Comparison of ENCODE assay signal across 8 mouse cellular contexts in genomic region chr4:154904185-154905071, GRCm38 (mm10). TPM values are rescaled to one million over a fixed set of nuclear protein-coding genes. Genes with fewer than 3 reads are reported as not detected.
DNase-seq lines count a peak whose midpoint lies in the region; ATAC-seq and TF ChIP-seq lines count a peak whose summit lies in the region.

No protein-coding gene starts in this region.

- ATAC-seq in intestine, postnatal 0 days, result peak; percentile 89

- no peaks in the 10 kb centered on the region for H3K27me3 ChIP-seq in intestine, postnatal 0 days (replicated peaks; ENCODE audit: control insufficient read depth, insufficient read depth, low read length)

- no peak for TF ChIP-seq CTCF in intestine, postnatal 0 days (IDR thresholded peaks at IDR 0.05; ENCODE audit: low read depth)

- DNase-seq in urinary bladder, adult 18-20 months (ENCODE audit: low spot score in 2 of 2), result peak; percentile 63 to 77
- no peak for DNase-seq in urinary bladder, postnatal 10 days (ENCODE audit: low spot score)
- peak; percentile 87 for DNase-seq in embryo, embryonic 9.5 days (ENCODE audit: extremely low spot score)
- DNase-seq in heart, adult 11 months, result peak; percentile 98
- DNase-seq in left cerebral cortex, postnatal 36 days (ENCODE audit: low spot score in 2 of 2), result peak; percentile 81
- peak; percentile 87 for DNase-seq in mesoderm, embryonic 11.5 days (ENCODE audit: low read depth, low spot score)
- DNase-seq in spleen, adult 12 weeks (ENCODE audit: low spot score), result peak; percentile 80

- peak overlapping the region; percentile 68 for H3K4me2 ChIP-seq in intestine, postnatal 0 days (replicated peaks; ENCODE audit: low read depth)

- H3K4me1 ChIP-seq in intestine, postnatal 0 days (replicated peaks; ENCODE audit: control insufficient read depth, insufficient read depth, low read length), result 0 out of 2 replicates have a peak, but pooled peaks cover 5% of the 10 kb centered on the region

- H3K9me3 ChIP-seq in intestine, postnatal 0 days (ENCODE audit: control insufficient read depth), result no peaks in the 10 kb centered on the region

- no peaks in the 10 kb centered on the region for H3K36me3 ChIP-seq in intestine, postnatal 0 days (ENCODE audit: control insufficient read depth, insufficient read depth)

- intact Hi-C loops in left cerebral cortex, postnatal 36 days (cut with DNase I), result no loop called here

- H3K27ac ChIP-seq in intestine, postnatal 0 days (ENCODE audit: low read depth, low read length), result no peak overlapping the region

- WGBS in intestine, postnatal 0 days, result 2% methylated on average over 16 of the region's 16 CpGs

- H3K9ac ChIP-seq in intestine, postnatal 0 days (ENCODE audit: low read depth, low read length), result no peak overlapping the region

- peak overlapping the region; percentile 35 for H3K4me3 ChIP-seq in intestine, postnatal 0 days (ENCODE audit: low read depth, low read length)

RNA-seq across cellular contexts. Expression of gene Fam213b, which starts 5.5 kb away (rescaled TPM):
- 66.9 and 68.5 TPM in 2 replicates for polyA plus RNA-seq in intestine, postnatal 0 days (2015; fragmentation: Nextera tagmentation; extraction: Ambion mirVana)
- 10 to 100 TPM; 51.1 to 68.5 TPM for total RNA-seq in left cerebral cortex, postnatal 36 days (2021)

RNA-seq across cellular contexts. Expression of gene Tnfrsf14, which starts 23.9 kb away (rescaled TPM):
- polyA plus RNA-seq in intestine, postnatal 0 days (2015; fragmentation: Nextera tagmentation; extraction: Ambion mirVana), result 1.9 and 2.9 TPM in 2 replicates
- total RNA-seq in left cerebral cortex, postnatal 36 days (2021), result 1 to 10 TPM; 1.5 to 2.1 TPM

RNA-seq across cellular contexts. Expression of gene Mmel1, which starts 35.0 kb away (rescaled TPM):
- 0.22 and 0.44 TPM in 2 replicates for polyA plus RNA-seq in intestine, postnatal 0 days (2015; fragmentation: Nextera tagmentation; extraction: Ambion mirVana)
- under 1 TPM; 0.49 to 1.00 TPM for total RNA-seq in left cerebral cortex, postnatal 36 days (2021)

RNA-seq across cellular contexts. Expression of gene Hes5, which starts 56.3 kb away (rescaled TPM):
- 0.20 and 0.29 TPM in 2 replicates for polyA plus RNA-seq in intestine, postnatal 0 days (2015; fragmentation: Nextera tagmentation; extraction: Ambion mirVana)
- total RNA-seq in left cerebral cortex, postnatal 36 days (2021), result 10 to 100 TPM; 36.5 to 38.6 TPM

RNA-seq across cellular contexts. Expression of gene Pank4, which starts 59.5 kb away (rescaled TPM):
- 10.9 and 11.5 TPM in 2 replicates for polyA plus RNA-seq in intestine, postnatal 0 days (2015; fragmentation: Nextera tagmentation; extraction: Ambion mirVana)
- 10 to 100 TPM; 35.2 to 46.6 TPM for total RNA-seq in left cerebral cortex, postnatal 36 days (2021)
